Mouse (Mus musculus) ES-Bruce4 (cell line): ENCODE results near the gene Gm10203.

ENCODE experiments used
- CTCF ChIP-seq: IDR thresholded peaks from one replicate; pipeline ENCODE4 v1.8.1; 2011; ENCODE audit warnings: low read depth, low read length
- EP300 ChIP-seq: IDR thresholded peaks from 2 replicates; pipeline ENCODE4 v1.6.1; 2011; ENCODE audit warnings: low read depth, low read length; ENCODE audit not compliant: insufficient read depth
- POLR2A ChIP-seq: IDR thresholded peaks from one replicate; pipeline ENCODE4 v1.8.1; 2011; ENCODE audit warnings: low read length; ENCODE audit not compliant: insufficient read depth

GRCm38 (mm10) chr6:149095389-149095788 lies 34.6 kb upstream of the Gm10203 start:
- TF ChIP-seq CTCF (no peak), POLR2A (no peak), EP300 (no peak)
